Mouse (Mus musculus) liver, postnatal 0 days (tissue): Measurements from ENCODE around the gene Mtch2.

Experiments used
- CTCF ChIP-seq: sonication (generic); IDR thresholded peaks from 2 replicates; pipeline ENCODE4 v1.5.1; 2016; ENCODE audit warnings: antibody characterized with exemption, low read depth
- EP300 ChIP-seq: IDR thresholded peaks from 2 replicates; pipeline ENCODE4 v1.6.1; 2016; ENCODE audit warnings: antibody characterized with exemption, low read depth, mild to moderate bottlenecking

- no peak for TF ChIP-seq CTCF
- TF ChIP-seq EP300, result no peak
These were observed 38.5 kb downstream of the Mtch2 start, which contains the start of gene C1qtnf4 for GRCm38 (mm10) chr2:90885218-90886041.
